Mouse (Mus musculus) embryonic fibroblast, embryonic 13.5 days (primary cell): ENCODE measurements around the gene Rgs1.

Experiments
- CTCF ChIP-seq: IDR thresholded peaks from 2 replicates; pipeline ENCODE4 v1.5.1; 2011; ENCODE audit warnings: mild to moderate bottlenecking, control low read depth, low read length, moderate library complexity, borderline replicate concordance; ENCODE audit not compliant: insufficient read depth
- POLR2A ChIP-seq: IDR thresholded peaks from 2 replicates; pipeline ENCODE4 v1.6.1; 2011; ENCODE audit warnings: low read depth, mild to moderate bottlenecking, control low read depth, low read length, moderate library complexity

DNA sequence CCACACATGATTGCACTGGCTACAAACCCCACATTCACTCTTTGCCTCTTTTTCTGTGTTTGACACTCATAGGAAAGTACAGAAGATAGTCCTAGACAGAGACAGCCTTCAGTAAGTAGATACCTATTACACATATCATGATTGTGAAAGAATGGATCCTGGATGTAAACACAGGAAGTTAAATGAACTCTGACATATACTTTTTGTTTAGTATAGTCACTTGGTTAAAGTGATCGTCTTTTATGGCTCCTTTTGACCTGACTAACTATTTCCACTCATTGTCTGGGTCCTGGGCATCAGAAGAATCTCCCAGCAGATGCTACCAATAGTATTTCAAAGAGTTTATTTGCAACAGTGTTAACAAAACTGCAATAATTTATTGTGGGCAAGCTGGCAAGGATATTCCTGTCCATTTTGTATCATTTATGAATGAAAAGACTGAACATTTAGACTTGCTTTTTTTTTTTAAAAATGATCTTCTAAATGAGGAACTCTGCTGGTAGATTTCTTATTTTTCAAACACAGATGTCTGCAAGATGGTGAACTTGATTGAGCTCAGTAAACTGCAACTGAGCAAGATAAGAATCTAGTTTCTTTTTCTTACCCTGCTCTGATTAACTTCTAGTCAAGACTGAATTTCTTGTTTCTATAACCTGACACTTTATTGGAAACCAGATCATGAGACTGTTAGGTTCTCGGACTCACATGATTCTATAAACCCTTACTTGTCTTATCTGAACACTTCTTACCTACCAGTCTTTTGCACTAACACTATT is 7.7 kb upstream of the Rgs1 start:
- TF ChIP-seq CTCF: no peak
- TF ChIP-seq POLR2A: no peak
